Mouse (Mus musculus) liver, embryonic 14.5 days (tissue): ENCODE data around the gene Pygo2. TPM values are rescaled to one million over a fixed set of nuclear protein-coding genes. Genes with fewer than 3 reads are reported as not detected.

Experiments used
- ATAC-seq: fragments of 200-750 bp; cut with Nextera tagmentation; 2 replicates; pipeline ENCODE4 v1.8.0; 2017; ENCODE audit warnings: moderate number of reproducible peaks, mild to moderate bottlenecking, moderate library complexity; ENCODE audit not compliant: insufficient read depth
- DNase-seq, 3 experiments: peaks; one replicate each; pipeline ENCODE4 v3.0.0-alpha.2; 2012 to 2013; ENCODE audit warnings: low read depth in 3 of 3, low spot score in 3 of 3
- H3K27ac ChIP-seq: fragments of 300-500 bp; sonication (generic); 2 replicates; pipeline ENCODE4 v1.5.1; 2014; ENCODE audit warnings: moderate library complexity, mild to moderate bottlenecking, control low read depth, inconsistent platforms
- H3K27me3 ChIP-seq: fragments of 300-500 bp; sonication (generic); 2 replicates; pipeline ENCODE4 v1.6.1; 2014; ENCODE audit warnings: mild to moderate bottlenecking, low read length, moderate library complexity; ENCODE audit not compliant: control insufficient read depth, insufficient read depth
- H3K36me3 ChIP-seq: fragments of 300-500 bp; sonication (generic); replicated peaks from 2 replicates; pipeline ENCODE4 v1.6.1; 2014; ENCODE audit warnings: low read depth; ENCODE audit not compliant: control insufficient read depth, insufficient read depth
- H3K4me1 ChIP-seq, 2 experiments: fragments of 200-500 bp in 1 of 2; fragments of 300-500 bp in 1 of 2; sonication (generic) in 1 of 2; replicated peaks; 2 replicates each; pipeline ENCODE4 v1.6.1; 2012 to 2014; ENCODE audit warnings: antibody characterized with exemption in 1 of 2, inconsistent platforms in 1 of 2, low read length in 1 of 2; ENCODE audit not compliant: control insufficient read depth in 2 of 2, insufficient read depth in 2 of 2
- H3K4me2 ChIP-seq: fragments of 300-500 bp; sonication (generic); 2 replicates; pipeline ENCODE4 v1.6.1; 2014; ENCODE audit warnings: low read depth, mild to moderate bottlenecking, control low read depth, moderate library complexity
- H3K4me3 ChIP-seq, 2 experiments: fragments of 200-500 bp in 1 of 2; fragments of 300-500 bp in 1 of 2; sonication (generic) in 1 of 2; 2 replicates each; pipeline ENCODE4 v1.5.1; 2012 to 2014; ENCODE audit warnings: low read depth in 2 of 2, low read length in 2 of 2, mild to moderate bottlenecking in 2 of 2, control low read depth in 1 of 2, inconsistent platforms in 1 of 2, moderate library complexity in 1 of 2; ENCODE audit not compliant: insufficient read depth in 1 of 2
- H3K9ac ChIP-seq: fragments of 300-500 bp; sonication (generic); replicated peaks from 2 replicates; pipeline ENCODE4 v1.6.1; 2014; ENCODE audit warnings: mild to moderate bottlenecking, control low read depth, moderate library complexity
- H3K9me3 ChIP-seq: fragments of 300-500 bp; sonication (generic); 2 replicates; pipeline ENCODE4 v1.6.1; 2016; ENCODE audit warnings: low read length, mixed read lengths; ENCODE audit not compliant: control insufficient read depth
- CTCF ChIP-seq: IDR thresholded peaks from 2 replicates; pipeline ENCODE4 v1.5.1; 2016; ENCODE audit warnings: antibody characterized with exemption, low read depth, control low read depth
- EP300 ChIP-seq: IDR thresholded peaks from 2 replicates; pipeline ENCODE4 v1.6.1; 2016; ENCODE audit warnings: antibody characterized with exemption, low read depth
- WGBS: fragments of 180-500 bp; shearing (Covaris S2); extraction: QIAGEN DNeasy Blood & Tissue Kit; methylation state at CpG from one replicate; pipeline ENCODE4 v1.1.7; 2014; ENCODE audit not compliant: insufficient replicate concordance; 5-methylcytosine and 5-hydroxymethylcytosine counted together
- polyA plus RNA-seq, 2 experiments: library from polyadenylated mRNA; depleted of rRNA in 1 of 2; stranded (reverse) in 1 of 2; unstranded in 1 of 2; fragments of >200 nt; fragmentation: Nextera tagmentation in 1 of 2; extraction: Ambion mirVana in 1 of 2; gene quantifications; 2 replicates each; pipeline versions ENCODE4 v1.2.1 to v1.2.3; 2012 to 2014

Gene Pygo2
- polyA plus RNA-seq, 2 experiments = 8.4 to 15.2 TPM

GRCm38 (mm10) chr3:89468268-89468667 lies 38.3 kb downstream of the Pygo2 start:
- DNase-seq = no peak
- H3K4me3 ChIP-seq = no peak overlapping the region
- no peak overlapping the region for H3K9ac ChIP-seq
- no peak overlapping the region for H3K4me2 ChIP-seq
- TF ChIP-seq EP300 (no peak), CTCF (no peak)
- H3K9me3 ChIP-seq = no peaks in the 10 kb centered on the region
- no peaks in the 10 kb centered on the region; the same call in 1 of the 2 replicates for H3K36me3 ChIP-seq
- H3K4me1 ChIP-seq = no peaks in the 10 kb centered on the region
- WGBS = 51% methylated on average over 4 of the region's 4 CpGs
- no peaks in the 10 kb centered on the region for H3K27me3 ChIP-seq
- H3K27ac ChIP-seq = no peak overlapping the region
- ATAC-seq = no peak

GRCm38 (mm10) chr3:89472280-89472679 lies 42.3 kb downstream of the Pygo2 start:
- Histone ChIP-seq H3K9me3 (no peaks in the 10 kb centered on the region), H3K4me1 (no peaks in the 10 kb centered on the region), H3K9ac (no peak overlapping the region), H3K36me3 (no peaks in the 10 kb centered on the region; the same call in 1 of the 2 replicates), H3K27ac (no peak overlapping the region), H3K4me3 (no peak overlapping the region), H3K27me3 (no peaks in the 10 kb centered on the region), H3K4me2 (no peak overlapping the region)
- WGBS = 34% methylated on average over 7 of the region's 7 CpGs
- no peak for DNase-seq
- no peak for ATAC-seq
- TF ChIP-seq CTCF (no peak), EP300 (no peak)

GRCm38 (mm10) chr3:89473838-89474237 lies 43.8 kb downstream of the Pygo2 start:
- ATAC-seq = no peak
- 30% methylated on average over 6 of the region's 6 CpGs for WGBS
- Histone ChIP-seq H3K9ac (no peak overlapping the region), H3K9me3 (no peaks in the 10 kb centered on the region), H3K27me3 (no peaks in the 10 kb centered on the region), H3K4me3 (no peak overlapping the region), H3K4me2 (no peak overlapping the region), H3K4me1 (no peaks in the 10 kb centered on the region), H3K27ac (no peak overlapping the region), H3K36me3 (no peaks in the 10 kb centered on the region)
- DNase-seq = no peak
- no peak for TF ChIP-seq EP300
- no peak for TF ChIP-seq CTCF

- Histone ChIP-seq H3K9me3 (no peaks in the 10 kb centered on the region), H3K27me3 (no peaks in the 10 kb centered on the region), H3K9ac (no peak overlapping the region), H3K27ac (no peak overlapping the region), H3K36me3 (no peaks in the 10 kb centered on the region), H3K4me3 (no peak overlapping the region), H3K4me1 (no peaks in the 10 kb centered on the region), H3K4me2 (no peak overlapping the region)
- TF ChIP-seq EP300 (no peak), CTCF (no peak)
- 62% methylated on average over 6 of the region's 6 CpGs for WGBS
- no peak for DNase-seq
- ATAC-seq = no peak
Measured at GRCm38 (mm10) chr3:89479055-89479454, 49.0 kb downstream of the Pygo2 start.

- H3K9me3 ChIP-seq = no peaks in the 10 kb centered on the region
- WGBS = 34% methylated on average over 2 of the region's 2 CpGs
- DNase-seq = peak in 2 of 3 experiments; percentile 30 to 35
- H3K36me3 ChIP-seq = no peaks in the 10 kb centered on the region
- TF ChIP-seq EP300 (no peak), CTCF (peak; percentile 85)
- H3K4me1 ChIP-seq = no peaks in the 10 kb centered on the region
- no peak overlapping the region for H3K4me2 ChIP-seq
- no peak overlapping the region for H3K27ac ChIP-seq
- H3K4me3 ChIP-seq = no peak overlapping the region
- no peak for ATAC-seq
- H3K27me3 ChIP-seq = no peaks in the 10 kb centered on the region; the same call in 1 of the 2 replicates
- no peak overlapping the region for H3K9ac ChIP-seq
Measured at GRCm38 (mm10) chr3:89481488-89481887, 51.5 kb downstream of the Pygo2 start.
